Mouse (Mus musculus): ENCODE measurements at regions not wholly inside any gene's neighbourhood (a gene's known extent, or its start where the extent isn't known, plus 50 kb on each side); places are given as distances from the start of the nearest gene placed in this dataset.
A peak's percentile ranks its signal among the peaks of the same experiment; 100 is the strongest.
"Not testable (repeated sequence)": the region's sequence is repeated elsewhere in the genome, so short reads cannot be mapped to it uniquely, and the experiment has no call there.

DNA sequence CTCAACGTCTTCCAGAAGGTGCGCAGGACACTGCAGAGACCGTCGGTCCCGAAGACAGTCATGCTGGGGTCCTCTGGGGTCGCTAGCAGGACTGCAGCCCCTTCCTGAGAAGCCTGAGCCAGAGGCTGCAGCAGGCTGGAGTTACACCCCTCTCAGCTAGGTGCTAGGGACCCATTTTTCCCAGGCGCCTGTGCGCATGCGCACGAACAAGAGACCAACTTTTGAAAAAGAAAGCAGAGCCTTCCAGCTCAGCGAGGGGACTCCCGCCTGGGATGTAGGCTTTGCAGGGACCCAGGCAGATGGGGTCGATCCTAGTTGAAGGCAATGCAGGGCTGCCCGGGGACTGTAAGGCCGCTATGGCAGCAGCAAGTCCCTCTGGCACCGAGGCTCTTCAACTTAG, 104.7 kb upstream of the Atg7 start:
- peak in 1 of 2 experiments; percentile 1 for DNase-seq

DNA sequence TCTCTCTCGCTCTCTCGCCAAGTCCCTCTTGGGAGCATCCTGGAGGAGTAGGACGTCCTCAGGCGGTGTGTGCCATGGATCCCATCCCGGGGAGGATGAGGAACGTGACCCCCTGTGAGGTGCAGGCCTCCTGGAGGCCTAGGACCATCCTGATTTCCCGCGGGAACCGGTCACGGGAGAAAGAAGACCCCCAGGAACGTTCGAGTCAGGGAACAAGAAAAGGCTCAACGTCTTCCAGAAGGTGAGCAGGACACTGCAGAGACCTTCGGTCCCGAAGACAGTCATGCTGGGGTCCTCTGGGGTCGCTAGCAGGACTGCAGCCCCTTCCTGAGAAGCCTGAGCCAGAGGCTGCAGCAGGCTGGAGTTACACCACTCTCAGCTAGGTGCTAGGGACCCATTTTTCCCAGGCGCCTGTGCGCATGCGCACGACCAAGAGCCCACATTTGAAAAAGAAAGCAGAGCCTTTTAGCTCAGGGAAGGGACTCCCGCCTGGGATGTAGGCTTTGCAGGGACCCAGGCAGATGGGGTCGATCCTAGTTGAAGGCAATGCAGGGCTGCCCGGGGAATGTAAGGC, 92.7 kb upstream of the Atg7 start:
- peak in 1 of 2 experiments; percentile 6 for DNase-seq

DNA sequence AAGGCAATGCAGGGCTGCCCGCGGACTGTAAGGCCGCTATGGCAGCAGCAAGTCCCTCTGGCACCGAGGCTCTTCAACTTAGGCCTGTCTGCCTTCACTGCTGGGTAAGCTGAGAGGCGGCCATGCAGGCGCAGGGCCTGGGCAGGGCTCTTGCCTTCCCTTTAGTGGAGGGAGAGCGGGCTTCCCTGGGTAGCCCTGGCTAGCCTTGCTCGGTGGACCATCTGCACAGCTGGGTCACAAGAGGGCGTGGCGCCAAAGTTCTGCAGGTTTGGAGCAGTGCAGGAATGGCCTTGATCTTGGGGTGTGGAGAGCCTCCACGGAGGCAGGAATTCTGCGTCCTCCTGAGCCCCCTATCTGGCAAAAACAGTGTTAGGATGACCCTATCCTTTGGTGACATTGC, 89.8 kb upstream of the Atg7 start:
- not testable (repeated sequence) for DNase-seq

DNA sequence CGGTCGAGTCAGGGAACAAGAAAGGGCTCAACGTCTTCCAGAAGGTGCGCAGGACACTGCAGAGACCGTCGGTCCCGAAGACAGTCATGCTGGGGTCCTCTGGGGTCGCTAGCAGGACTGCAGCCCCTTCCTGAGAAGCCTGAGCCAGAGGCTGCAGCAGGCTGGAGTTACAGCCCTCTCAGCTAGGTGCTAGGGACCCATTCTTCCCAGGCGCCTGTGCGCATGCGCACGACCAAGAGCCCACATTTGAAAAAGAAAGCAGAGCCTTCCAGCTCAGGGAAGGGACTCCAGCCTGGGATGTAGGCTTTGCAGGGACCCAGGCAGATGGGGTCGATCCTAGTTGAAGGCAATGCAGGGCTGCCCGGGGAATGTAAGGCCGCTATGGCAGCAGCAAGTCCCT, 87.7 kb upstream of the Atg7 start:
- peak in 1 of 2 experiments; percentile 2 for DNase-seq

DNA sequence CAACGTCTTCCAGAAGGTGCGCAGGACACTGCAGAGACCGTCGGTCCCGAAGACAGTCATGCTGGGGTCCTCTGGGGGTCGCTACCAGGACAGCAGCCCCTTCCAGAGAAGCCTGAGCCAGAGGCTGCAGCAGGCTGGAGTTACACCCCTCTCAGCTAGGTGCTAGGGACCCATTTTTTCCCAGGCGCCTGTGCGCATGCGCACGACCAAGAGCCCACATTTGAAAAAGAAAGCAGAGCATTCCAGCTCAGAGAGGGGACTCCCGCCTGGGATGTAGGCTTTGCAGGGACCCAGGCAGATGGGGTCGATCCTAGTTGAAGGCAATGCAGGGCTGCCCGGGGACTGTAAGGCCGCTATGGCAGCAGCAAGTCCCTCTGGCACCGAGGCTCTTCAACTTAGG, 65.6 kb upstream of the Atg7 start:
- peak; percentile 9 to 50 for DNase-seq

All from kidney, postnatal 36 days (tissue).